Mouse (Mus musculus) urinary bladder, postnatal 10 days (tissue): Measurements from ENCODE around the gene 4930467E23Rik.
A peak's percentile ranks its signal among the peaks of the same experiment; 100 is the strongest.
"Not testable (repeated sequence)": the region's sequence is repeated elsewhere in the genome, so short reads cannot be mapped to it uniquely, and the experiment has no call there.

ENCODE experiments used
- DNase-seq: peaks from one replicate; pipeline ENCODE4 v3.0.0; 2022; ENCODE audit warnings: low spot score

4930467E23Rik gene

DNA sequence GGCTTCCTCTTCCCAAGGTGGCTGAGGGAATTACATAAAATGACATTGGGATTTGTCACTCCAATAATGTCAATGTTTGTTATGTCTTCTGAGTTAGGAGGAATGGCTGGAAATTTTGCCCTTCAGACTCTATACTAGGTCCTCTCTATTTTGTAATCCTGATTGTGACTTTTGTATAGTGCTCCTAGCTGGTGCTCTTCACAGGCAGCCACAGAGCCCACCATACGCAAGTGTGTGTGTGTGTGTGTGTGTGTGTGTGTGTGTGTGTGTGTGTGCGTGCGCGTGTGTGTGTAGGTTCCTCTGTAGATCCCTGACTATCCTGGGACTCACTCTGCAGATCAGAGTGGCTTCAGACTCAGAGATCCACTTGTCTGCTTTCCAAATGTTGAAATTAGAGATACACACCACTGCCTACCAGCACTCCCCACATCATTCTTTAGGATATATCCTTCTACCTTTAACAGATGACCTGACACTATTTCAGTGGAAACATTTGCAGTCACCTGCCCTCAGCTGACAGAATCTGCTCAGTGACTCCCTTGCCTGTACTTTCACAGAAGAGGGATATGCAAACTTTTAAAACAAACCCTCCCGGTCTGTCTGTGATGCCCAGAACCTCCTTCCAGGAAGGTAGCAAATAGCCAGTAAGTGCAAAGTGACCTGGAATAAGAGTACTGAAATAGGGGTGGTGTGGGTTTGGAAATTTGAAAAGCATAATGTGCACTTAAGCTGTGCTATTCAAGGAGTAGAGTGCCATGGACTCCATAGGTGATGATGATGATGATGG is 52.1 kb downstream of the 4930467E23Rik start:
- not testable (repeated sequence) for DNase-seq

DNA sequence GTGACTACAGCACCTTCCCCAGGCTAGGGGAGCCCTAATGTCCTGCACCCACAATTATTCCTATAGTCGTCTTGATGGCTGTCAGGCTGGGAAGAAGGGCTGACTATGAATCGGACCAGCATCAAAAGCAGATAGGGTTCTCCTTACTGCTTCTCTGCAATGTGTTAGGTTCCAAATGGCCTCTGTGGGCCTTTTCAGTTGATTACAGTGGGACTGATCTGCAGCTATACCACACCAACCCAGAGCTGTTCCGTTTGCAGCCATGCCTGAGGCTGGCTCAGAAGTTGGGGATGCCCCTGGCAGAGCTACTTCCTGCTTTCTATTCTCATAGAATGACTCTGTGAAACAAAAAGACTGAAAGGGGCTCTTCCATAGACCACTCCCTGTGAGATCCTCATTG is 53.4 kb downstream of the 4930467E23Rik start:
- DNase-seq: not testable (repeated sequence)

DNA sequence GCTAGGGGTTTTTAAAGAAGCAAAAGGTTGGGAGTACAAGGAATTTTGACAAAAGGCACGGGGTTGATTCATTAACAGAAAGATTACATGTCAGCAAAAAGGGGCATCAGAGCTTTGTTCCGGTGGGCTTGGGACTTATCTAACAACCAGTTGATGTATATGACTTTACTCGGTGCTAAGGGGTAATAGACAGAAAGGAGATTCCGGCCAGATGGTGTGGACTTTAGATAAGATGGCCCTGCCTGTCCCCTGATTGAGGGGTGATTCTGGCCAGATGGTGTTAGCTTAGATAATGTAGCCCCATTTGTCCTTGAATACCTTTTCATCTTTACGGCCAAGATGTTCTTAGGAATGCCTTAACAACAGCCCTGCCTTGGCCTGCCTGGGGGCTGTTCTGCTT is 54.5 kb downstream of the 4930467E23Rik start:
- DNase-seq: not testable (repeated sequence)

DNA sequence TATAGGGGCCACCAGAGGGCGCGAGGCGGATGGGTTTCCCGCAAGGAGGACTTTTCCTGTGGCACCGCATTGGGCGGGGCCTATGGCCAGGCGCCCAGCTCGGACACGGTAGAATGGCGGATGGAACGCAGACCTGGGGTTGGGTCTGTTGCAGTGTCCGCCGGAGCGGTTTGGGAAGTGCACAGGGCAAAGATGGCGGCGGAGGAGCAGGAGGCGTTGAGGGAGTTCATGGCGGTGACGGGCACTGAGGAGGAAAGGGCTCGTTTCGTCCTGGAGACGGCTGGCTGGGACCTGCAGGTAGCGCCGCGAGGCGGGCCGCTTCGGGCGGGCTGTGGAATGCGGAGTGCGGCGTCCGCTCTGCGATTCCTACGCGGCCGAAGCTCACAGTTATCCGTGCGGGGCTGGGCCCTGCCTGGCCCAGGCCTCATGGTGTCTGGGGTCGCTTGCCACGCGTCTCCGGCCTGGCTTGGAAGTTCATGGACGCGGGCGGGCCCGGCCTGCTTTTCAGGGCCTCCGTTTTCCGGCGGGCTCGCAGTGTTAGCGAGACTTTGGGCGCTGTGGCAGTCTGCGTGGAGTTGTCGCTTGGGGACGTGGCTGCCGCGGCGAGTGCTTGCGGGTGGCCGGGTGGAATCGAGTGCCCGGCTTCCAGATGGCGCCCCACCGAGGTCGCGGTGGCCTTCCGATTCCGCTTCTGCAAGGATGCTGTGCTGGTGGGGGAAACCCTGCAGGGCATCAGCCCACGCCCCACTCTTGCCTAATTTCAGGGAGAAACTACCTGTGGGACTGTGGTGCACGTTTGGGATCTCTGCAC is 55.4 kb downstream of the 4930467E23Rik start:
- peak; percentile 95 for DNase-seq

DNA sequence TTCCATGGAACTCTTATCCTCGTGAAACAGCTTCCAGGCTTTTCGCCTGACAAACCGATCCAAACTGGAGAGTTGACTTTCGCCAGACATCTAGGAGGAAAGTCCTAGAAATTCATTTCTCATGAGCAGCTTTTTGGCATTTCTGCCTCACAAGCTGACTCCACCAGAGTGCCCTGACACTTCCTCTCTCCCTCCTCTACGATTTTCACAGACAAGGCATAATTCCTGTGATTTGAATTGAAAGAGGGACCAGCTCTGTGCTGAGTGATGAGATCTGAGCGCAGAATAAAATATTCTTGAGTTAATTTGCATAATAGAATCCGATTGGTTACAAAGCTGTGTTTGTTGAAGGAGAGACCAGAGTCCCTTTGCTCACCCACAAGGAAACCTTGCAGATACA is 63.3 kb downstream of the 4930467E23Rik start:
- DNase-seq: not testable (repeated sequence)
